Mouse (Mus musculus) urinary bladder, postnatal 25 days (tissue): ENCODE results near the gene Wnt5b.
A peak's percentile ranks its signal among the peaks of the same experiment; 100 is the strongest.

Experiments
- DNase-seq: peaks from one replicate; pipeline ENCODE4 v3.0.0; 2022; ENCODE audit warnings: low spot score

The Wnt5b gene

DNA sequence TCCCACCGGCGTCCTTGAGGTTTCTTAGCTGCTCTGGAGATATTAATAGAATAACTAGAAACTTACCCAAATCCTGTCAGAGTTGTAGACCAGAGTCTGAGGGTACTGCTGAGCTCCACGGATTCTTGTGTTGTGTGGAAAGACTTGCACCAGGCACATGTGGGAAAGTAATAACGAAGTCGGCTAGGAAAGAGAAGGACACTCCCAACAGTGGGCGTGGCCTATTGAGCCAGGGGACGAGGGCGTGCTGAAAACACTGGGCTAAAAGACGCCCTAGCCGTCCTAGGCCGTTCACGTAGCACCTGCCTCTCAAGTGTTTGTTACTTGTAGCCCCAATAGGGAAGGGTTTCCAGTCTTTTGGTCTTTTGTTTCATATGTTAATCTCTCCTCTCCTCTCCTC lies 126.8 kb downstream of the Wnt5b start, which contains the start of gene Adipor2:
Gene Adipor2 (minus strand): TSS at position 351 of the 400 bp plus-strand sequence.
- DNase-seq = peak; percentile 64

GRCm38 (mm10) chr6:119416643-119417042 lies 127.5 kb downstream of the Wnt5b start:
- no peak for DNase-seq

- DNase-seq = no peak
These were observed 129.7 kb downstream of the Wnt5b start for GRCm38 (mm10) chr6:119414262-119415043.

- no peak for DNase-seq
These were observed 131.6 kb downstream of the Wnt5b start for GRCm38 (mm10) chr6:119412588-119412987.

- DNase-seq = no peak
These were observed 132.6 kb downstream of the Wnt5b start for GRCm38 (mm10) chr6:119411511-119411910.

GRCm38 (mm10) chr6:119409766-119410165 lies 134.4 kb downstream of the Wnt5b start:
- no peak for DNase-seq

GRCm38 (mm10) chr6:119408582-119408981 lies 135.6 kb downstream of the Wnt5b start:
- no peak for DNase-seq

DNA sequence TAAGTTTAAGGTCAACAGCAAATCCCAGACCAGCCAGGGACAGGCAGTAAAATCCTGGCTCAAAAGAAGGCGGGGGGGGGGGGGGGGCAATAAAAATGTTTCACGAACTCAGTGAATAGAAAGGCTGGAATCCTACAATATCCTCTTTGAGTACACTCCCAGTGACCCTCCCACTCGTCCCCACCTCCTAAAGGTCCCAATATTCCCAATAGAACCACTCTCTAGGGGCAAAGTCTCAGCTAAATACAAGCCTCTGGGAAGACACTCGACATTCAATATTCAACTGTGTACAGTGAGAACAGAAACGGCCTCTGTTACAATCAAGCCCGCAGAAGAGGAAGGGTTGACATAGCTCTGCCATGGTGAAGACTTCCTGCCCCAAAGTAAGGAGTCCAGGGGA lies 136.3 kb downstream of the Wnt5b start:
- no peak for DNase-seq

GRCm38 (mm10) chr6:119406528-119406927 lies 137.6 kb downstream of the Wnt5b start:
- no peak for DNase-seq

GRCm38 (mm10) chr6:119405310-119405709 lies 138.8 kb downstream of the Wnt5b start:
- no peak for DNase-seq

GRCm38 (mm10) chr6:119404854-119405253 lies 139.3 kb downstream of the Wnt5b start:
- no peak for DNase-seq

DNA sequence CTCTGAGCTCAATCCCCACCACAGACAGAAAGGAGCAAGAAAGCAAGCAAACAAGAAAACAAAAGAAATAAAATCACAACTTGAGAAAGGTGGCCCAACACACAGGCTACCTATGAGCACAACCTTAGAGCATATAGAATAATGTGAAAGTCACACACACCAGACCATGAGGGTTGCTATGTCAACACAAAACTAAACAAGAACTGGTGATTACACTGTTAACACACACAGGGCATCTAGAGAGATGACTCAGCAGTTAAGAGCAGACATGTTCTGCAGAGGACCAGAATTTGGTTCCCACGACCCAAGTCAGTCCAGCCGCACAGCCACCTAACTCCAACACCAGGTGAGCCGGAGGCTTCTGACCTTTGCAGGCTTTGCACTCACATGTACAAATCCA lies 141.2 kb downstream of the Wnt5b start:
- no peak for DNase-seq

DNA sequence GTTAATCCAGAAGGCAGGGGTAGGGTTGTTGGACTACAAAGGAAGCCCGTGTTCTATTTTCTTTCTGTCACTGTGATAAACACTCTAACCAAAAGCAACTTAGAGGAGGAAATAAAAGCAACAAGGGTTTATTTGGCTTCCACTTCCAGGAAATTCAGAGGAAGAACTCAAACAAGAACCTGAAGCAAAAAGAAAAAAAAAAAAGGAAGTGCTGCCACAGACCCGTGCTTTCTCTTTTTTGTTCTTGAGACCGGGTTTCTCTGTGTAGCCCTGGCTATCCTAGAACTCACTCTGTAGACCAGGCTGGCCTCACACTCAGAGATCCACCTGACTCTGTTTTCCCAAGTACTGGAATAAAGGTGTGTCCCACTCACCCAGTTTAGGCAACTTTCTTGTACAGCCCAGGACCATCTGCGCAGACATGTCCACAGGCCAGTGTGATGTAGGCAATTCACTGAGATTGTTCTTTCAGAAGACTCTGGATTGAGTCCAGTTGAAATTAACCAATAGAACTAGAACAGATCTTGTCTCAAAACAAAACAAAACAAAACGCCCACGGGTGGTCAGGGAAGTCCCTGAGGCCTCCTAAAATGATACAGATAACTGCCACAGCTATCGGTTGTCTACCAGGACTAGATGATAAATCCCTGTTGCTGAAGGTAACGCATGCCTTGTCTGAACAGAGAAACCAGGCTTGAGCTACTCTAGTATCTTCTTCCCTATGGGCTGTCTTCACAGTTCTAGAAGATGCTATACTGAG lies 142.4 kb downstream of the Wnt5b start:
- DNase-seq = no peak

DNA sequence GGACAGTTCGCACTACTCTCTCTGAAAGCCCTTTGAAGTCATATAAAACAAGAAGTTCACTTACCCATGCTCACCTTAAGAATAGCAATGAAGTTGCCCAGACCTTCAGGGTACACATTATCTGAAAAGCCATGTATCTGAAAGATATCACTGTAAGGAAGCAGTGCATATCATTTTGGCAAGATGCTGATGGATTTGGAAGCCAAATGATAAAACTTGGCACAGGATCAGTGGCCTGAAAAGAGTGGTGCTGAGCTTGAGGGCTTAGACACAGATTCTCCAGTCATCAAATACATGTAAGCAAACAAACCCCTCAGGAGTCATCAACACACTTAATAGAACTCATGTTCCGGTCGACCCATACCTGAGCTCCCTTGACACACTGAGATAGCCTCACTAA lies 143.5 kb downstream of the Wnt5b start:
- DNase-seq = no peak

- DNase-seq = no peak
These were observed 144.8 kb downstream of the Wnt5b start for GRCm38 (mm10) chr6:119399371-119399770.

DNA sequence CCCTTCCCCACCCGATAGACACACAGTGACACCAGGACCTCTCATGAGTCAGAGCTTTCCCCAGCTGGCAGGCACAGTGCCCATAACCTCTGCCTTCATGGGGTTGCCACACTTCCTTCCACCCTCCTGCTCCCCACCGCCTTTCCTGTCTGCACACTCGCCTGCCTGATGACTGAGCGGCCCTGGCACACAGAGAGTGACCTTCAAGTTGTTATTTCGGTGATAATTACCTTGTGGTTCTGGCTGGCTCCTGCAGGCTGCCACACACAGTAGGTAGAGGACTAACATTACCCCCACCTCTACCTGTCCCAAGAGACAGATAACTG lies 147.9 kb downstream of the Wnt5b start:
- peak; percentile 65 for DNase-seq

- DNase-seq = no peak
These were observed 148.5 kb downstream of the Wnt5b start for GRCm38 (mm10) chr6:119395421-119396308.

DNA sequence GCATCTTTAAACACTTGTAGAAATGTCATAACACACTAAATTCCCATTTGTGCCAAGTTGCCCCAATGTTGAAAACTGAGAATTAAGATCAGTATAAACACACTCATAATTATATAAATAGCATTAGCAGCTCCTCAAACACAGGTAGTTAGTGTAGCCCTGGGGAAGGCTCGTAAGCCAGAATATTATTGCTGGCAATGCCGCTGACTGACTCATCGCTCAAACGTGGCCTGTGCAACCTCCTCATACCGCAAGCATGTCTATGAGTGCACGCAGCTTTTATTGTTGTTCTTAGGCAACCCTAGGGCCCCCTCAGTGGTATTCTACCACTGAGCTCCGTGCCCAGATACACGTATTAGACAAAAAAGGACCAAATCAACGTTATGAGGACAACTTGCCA lies 151.3 kb downstream of the Wnt5b start:
- DNase-seq = no peak

GRCm38 (mm10) chr6:119390728-119391127 lies 153.4 kb downstream of the Wnt5b start:
- no peak for DNase-seq

- no peak for DNase-seq
These were observed 155.1 kb downstream of the Wnt5b start for GRCm38 (mm10) chr6:119389089-119389488.

- peak; percentile 91 for DNase-seq
These were observed 155.5 kb downstream of the Wnt5b start for GRCm38 (mm10) chr6:119388650-119389012.

DNA sequence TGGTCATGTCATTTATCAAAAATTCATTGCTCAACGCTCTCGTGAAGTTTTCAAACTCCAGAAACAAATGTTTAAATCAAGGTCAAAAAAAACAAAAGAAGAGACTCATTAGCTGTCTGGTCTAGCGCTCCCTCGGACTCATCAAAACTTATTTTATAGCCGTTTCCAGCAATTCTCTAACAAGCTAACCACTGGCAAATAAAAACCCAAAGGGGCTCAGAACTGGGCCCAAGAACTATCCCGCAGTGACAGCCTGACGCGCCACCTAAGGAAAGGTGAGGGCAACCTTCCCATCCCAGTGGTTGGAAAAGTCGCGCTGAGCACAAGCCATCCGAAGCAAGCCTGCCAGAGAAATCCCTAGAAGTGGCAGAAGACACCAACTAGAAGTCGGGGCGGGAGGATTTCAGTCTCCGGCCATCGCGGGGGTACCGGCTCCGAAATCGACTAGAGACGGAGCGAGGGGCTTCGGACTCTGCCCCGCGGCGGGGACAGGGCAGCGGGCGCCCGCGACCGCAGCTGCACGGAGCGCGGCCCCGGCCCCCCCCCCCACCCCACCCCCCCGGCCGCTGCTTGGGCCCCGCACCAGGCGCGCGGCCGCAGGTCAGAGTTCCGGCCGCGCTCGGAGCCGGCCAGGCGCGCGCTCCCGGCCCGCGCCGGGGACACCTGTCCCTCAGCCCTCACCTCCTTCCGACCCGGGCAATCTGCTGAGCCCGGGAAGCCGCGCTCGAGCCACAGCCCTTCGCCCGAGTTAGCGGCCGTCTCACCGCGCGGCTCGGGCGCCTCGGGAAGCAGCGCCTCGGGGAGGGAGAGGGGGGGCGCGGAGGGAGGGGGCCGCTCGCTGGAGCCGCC lies 156.1 kb downstream of the Wnt5b start:
- no peak for DNase-seq
